Mouse (Mus musculus) right cerebral cortex, adult 18-20 months (tissue): ENCODE data around the gene Hmga2.
"Not testable (repeated sequence)": the region's sequence is repeated elsewhere in the genome, so short reads cannot be mapped to it uniquely, and the experiment has no call there.

ENCODE experiments used
- DNase-seq: peaks from one replicate; pipeline ENCODE4 v3.0.0; 2022; ENCODE audit warnings: mixed read lengths

Gene Hmga2

DNA sequence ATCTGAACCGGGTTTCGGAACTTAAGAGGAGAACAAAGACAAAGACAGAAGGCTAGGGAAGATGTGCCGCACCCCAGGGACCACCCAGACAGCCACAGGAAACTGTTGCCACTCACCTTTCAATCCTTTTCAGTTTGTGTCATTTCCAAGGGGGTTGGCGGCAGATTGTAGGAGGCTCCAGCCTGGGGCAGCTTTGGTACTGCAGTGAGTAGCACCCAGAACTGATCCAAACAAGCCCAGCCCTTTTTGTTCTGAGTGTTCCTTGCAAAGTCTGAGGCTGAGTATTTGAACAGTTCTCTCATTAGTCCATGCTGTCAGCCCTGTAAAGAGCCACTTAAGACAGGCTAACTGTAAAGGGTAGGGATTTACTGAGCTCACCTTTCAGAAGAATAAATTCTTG is 136.9 kb downstream of the Hmga2 start:
- no peak for DNase-seq

DNA sequence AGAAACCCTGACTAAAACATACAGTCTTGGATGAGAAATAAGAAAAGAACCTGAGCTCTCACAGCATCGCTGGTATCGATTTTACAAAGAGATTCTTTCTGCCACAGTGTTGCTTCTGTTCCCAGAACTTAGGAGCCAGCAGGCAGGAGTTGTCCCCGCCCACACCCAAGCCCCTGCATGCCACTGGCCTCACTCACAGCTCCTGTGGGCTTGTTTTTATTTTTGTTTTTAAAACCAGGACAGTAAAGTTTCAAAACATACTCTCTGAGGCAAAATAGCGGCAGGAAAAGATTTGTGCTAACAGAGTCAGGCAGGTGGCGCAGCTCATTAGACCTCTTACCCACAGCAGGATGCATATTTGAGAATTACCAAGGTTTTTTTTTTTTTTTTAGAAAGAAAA is 137.4 kb downstream of the Hmga2 start:
- no peak for DNase-seq

DNA sequence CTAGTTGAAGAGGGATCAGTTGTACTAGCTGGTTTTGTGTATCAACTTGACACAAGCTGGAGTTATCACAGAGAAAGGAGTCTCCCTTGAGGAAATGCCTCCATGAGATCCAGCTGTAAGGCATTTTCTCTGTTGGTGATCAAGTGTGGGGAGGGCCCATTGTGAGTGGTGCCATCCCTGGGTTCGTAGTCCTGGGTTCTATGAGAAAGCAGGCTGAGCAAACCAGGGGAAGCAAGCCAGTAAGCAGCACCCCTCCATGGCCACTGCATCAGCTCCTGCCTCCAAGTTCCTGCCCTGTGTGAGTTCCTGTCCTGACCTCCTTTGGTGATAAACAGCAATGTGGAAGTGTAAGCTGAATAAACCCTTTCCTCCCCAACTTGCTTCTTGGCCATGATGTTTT is 137.8 kb downstream of the Hmga2 start:
- DNase-seq: not testable (repeated sequence)

DNA sequence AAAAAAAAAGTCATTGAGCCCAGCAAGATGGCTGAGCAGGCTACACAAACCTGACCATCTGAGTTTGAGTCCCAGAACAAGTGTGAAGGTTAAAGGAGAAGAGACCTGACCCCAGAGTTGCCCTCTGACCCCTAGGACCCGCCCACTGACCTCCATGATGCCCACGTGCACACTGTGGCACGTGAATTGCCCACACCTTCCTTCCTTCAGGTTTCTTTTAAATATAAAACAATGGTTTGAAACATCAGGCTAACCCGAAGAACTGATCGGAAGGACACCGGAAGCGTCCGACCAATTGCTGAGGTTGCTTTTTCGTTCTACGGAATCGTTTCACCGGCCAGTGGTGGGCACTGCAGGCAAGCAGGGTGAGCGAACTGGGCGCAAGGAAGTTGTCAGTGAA is 148.3 kb downstream of the Hmga2 start:
- no peak for DNase-seq

DNA sequence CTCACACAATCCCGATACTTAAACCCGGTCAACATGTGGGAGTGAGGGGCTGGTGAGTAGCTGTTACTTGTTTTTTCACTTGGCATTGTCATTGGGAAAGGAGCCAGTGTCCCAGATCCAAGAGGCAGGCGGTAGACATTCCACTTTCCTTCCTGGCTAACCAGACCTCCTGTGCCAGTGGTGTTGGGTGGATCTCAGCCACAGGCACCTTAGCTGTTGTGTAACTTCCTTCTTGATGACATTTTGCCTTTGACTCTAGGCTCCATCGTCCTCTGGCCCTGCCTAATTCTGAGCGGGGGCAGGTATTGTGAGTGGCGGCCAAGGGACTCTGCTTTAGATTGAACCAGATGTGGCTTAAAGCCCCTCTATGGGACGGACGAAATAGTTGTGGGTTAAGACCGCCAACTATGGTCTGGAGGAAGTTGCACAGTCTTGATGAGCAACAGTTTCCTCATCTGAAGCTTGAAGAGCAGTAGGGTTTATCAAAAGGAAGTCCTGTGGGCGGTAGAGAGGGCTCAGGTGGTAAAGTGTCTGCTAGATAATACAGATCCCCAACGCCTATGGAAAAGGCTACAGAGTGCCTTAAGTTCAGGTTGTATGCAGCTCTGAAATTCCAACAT is 152.6 kb downstream of the Hmga2 start:
- DNase-seq: no peak

DNA sequence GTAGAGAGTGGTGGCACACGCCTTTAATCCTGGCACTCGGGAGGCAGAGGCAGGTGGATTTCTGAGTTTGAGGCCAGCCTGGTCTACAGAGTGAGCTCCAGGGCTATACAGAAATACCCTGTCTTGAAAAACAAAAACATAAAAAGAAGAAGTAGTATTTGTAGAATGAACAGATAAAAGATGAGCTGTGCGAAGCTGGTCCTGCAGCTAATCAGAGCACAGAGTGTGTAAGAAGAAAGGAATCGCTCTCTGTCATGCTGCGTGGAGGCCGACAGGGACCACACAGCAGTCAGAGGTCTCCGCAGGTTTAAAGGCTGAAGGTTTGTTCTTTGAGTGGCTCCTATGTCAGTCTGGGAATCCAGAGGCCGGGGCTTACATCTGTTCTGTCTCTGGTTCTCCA is 153.5 kb downstream of the Hmga2 start:
- DNase-seq: no peak

DNA sequence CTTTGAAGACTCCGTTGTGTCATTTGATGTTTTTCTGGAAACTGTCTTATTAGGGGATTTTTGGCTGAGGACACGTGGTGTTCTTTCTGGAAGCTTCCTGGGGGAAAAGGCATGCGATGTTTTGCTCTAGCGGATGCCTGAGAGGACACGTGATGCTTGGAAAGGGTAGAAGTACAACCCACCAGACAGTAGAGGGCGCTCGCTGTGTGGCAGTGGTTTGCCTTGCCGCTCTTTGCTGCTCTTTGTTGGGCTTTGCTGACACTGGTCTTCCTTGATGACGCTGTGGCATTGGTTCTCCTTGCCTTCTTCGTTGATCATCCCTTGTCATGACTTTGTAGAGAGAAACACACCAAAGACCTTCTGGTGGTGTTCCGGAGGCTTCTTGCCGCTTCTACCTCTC is 156.7 kb downstream of the Hmga2 start:
- no peak for DNase-seq
